Mouse (Mus musculus): ENCODE data around the gene Hdac11. TPM values are rescaled to one million over a fixed set of nuclear protein-coding genes. Genes with fewer than 3 reads are reported as not detected.

Gene Hdac11
- polyA plus RNA-seq, 1 experiment = 39.3 TPM

GRCm38 (mm10) chr6:91183041-91183440 lies 26.6 kb downstream of the Hdac11 start:
- no peaks in the 10 kb centered on the region for H3K36me3 ChIP-seq (ENCODE audit: control insufficient read depth, insufficient read depth)
- H3K4me3 ChIP-seq = no peak overlapping the region
- H3K27me3 ChIP-seq (ENCODE audit: control insufficient read depth, insufficient read depth, insufficient read length) = no peaks in the 10 kb centered on the region
- H3K4me2 ChIP-seq (ENCODE audit: low read depth) = no peak overlapping the region
- TF ChIP-seq SRF (IDR thresholded peaks at IDR 0.05; ENCODE audit: control insufficient read depth, insufficient read length, low read depth) (no peak), REST (IDR thresholded peaks at IDR 0.05; ENCODE audit: insufficient read depth, insufficient read length) (no peak), MYOD1 (IDR thresholded peaks at IDR 0.05; ENCODE audit: control insufficient read depth in 1 of 3, insufficient read length in 2 of 3, low read depth in 2 of 3) (no peak), USF1 (IDR thresholded peaks at IDR 0.05; ENCODE audit: low read depth) (no peak), CEBPB (IDR thresholded peaks at IDR 0.05; ENCODE audit: insufficient read depth, poor library complexity, severe bottlenecking) (no peak), POLR2A (IDR thresholded peaks at IDR 0.05; ENCODE audit: insufficient read length, low read depth) (no peak), E2F4 (IDR thresholded peaks at IDR 0.05; ENCODE audit: insufficient read depth) (no peak), TCF3 (IDR thresholded peaks at IDR 0.05; ENCODE audit: insufficient read length, low read depth) (no peak), MAX (IDR thresholded peaks at IDR 0.05; ENCODE audit: low read depth) (no peak), POLR2AphosphoS2 (IDR thresholded peaks at IDR 0.05; ENCODE audit: insufficient read length, low read depth) (no peak)
- no peak overlapping the region for H3ac ChIP-seq (ENCODE audit: control insufficient read depth, insufficient read length)
- no peaks in the 10 kb centered on the region for H3K79me2 ChIP-seq (ENCODE audit: control insufficient read depth, insufficient read depth)

- TF ChIP-seq MYOG (IDR thresholded peaks at IDR 0.05; ENCODE audit: control insufficient read depth in 1 of 3, insufficient read depth in 1 of 3, insufficient read length in 2 of 3, low read depth in 2 of 3) = peak; percentile 68 to 91 (median 71)
- no peak for TF ChIP-seq REST (IDR thresholded peaks at IDR 0.05; ENCODE audit: insufficient read depth, insufficient read length)
- no peak for TF ChIP-seq MAX (IDR thresholded peaks at IDR 0.05; ENCODE audit: low read depth)
- peak; percentile 29 for TF ChIP-seq TCF12 (IDR thresholded peaks at IDR 0.05; ENCODE audit: insufficient read depth, poor library complexity, severe bottlenecking)
- TF ChIP-seq SRF (IDR thresholded peaks at IDR 0.05; ENCODE audit: control insufficient read depth, insufficient read length, low read depth) = no peak
- TF ChIP-seq TCF3 (IDR thresholded peaks at IDR 0.05; ENCODE audit: insufficient read length, low read depth) = peak; percentile 29
- TF ChIP-seq MYOD1 (IDR thresholded peaks at IDR 0.05; ENCODE audit: control insufficient read depth in 1 of 3, insufficient read length in 2 of 3, low read depth in 2 of 3) = peak; percentile 29 to 89 (median 83)
- no peak for TF ChIP-seq E2F4 (IDR thresholded peaks at IDR 0.05; ENCODE audit: insufficient read depth)
- H3K4me2 ChIP-seq (ENCODE audit: low read depth) = peak overlapping the region; percentile 7
- H3K4me3 ChIP-seq = no peak overlapping the region
- no peaks in the 10 kb centered on the region for H3K36me3 ChIP-seq (ENCODE audit: control insufficient read depth, insufficient read depth)
- no peaks in the 10 kb centered on the region for H3K79me2 ChIP-seq (ENCODE audit: control insufficient read depth, insufficient read depth)
- no peaks in the 10 kb centered on the region for H3K27me3 ChIP-seq (ENCODE audit: control insufficient read depth, insufficient read depth, insufficient read length)
- no peak overlapping the region for H3ac ChIP-seq (ENCODE audit: control insufficient read depth, insufficient read length)
Measured at GRCm38 (mm10) chr6:91183980-91184379, 27.5 kb downstream of the Hdac11 start.

GRCm38 (mm10) chr6:91184776-91185175 lies 28.3 kb downstream of the Hdac11 start:
- Histone ChIP-seq H3K27me3 (ENCODE audit: control insufficient read depth, insufficient read depth, insufficient read length) (no peaks in the 10 kb centered on the region), H3K36me3 (ENCODE audit: control insufficient read depth, insufficient read depth) (no peaks in the 10 kb centered on the region), H3K4me2 (ENCODE audit: low read depth) (no peak overlapping the region), H3ac (ENCODE audit: control insufficient read depth, insufficient read length) (no peak overlapping the region), H3K4me3 (no peak overlapping the region), H3K79me2 (ENCODE audit: control insufficient read depth, insufficient read depth) (no peaks in the 10 kb centered on the region)
- TF ChIP-seq TCF3 (IDR thresholded peaks at IDR 0.05; ENCODE audit: insufficient read length, low read depth) (no peak), USF1 (IDR thresholded peaks at IDR 0.05; ENCODE audit: low read depth) (no peak), REST (IDR thresholded peaks at IDR 0.05; ENCODE audit: insufficient read depth, insufficient read length) (no peak), TCF12 (IDR thresholded peaks at IDR 0.05; ENCODE audit: insufficient read depth, poor library complexity, severe bottlenecking) (no peak), SRF (IDR thresholded peaks at IDR 0.05; ENCODE audit: control insufficient read depth, insufficient read length, low read depth) (no peak), POLR2A (IDR thresholded peaks at IDR 0.05; ENCODE audit: insufficient read length, low read depth) (no peak), POLR2AphosphoS2 (IDR thresholded peaks at IDR 0.05; ENCODE audit: insufficient read length, low read depth) (no peak), E2F4 (IDR thresholded peaks at IDR 0.05; ENCODE audit: insufficient read depth) (no peak), CEBPB (IDR thresholded peaks at IDR 0.05; ENCODE audit: insufficient read depth, poor library complexity, severe bottlenecking) (no peak), MAX (IDR thresholded peaks at IDR 0.05; ENCODE audit: low read depth) (no peak), MYOG (IDR thresholded peaks at IDR 0.05; ENCODE audit: control insufficient read depth in 1 of 3, insufficient read depth in 1 of 3, insufficient read length in 2 of 3, low read depth in 2 of 3) (no peak), MYOD1 (IDR thresholded peaks at IDR 0.05; ENCODE audit: control insufficient read depth in 1 of 3, insufficient read length in 2 of 3, low read depth in 2 of 3) (no peak)

GRCm38 (mm10) chr6:91185502-91185901 lies 29.0 kb downstream of the Hdac11 start:
- no peak overlapping the region for H3ac ChIP-seq (ENCODE audit: control insufficient read depth, insufficient read length)
- no peaks in the 10 kb centered on the region for H3K79me2 ChIP-seq (ENCODE audit: control insufficient read depth, insufficient read depth)
- no peak overlapping the region for H3K4me2 ChIP-seq (ENCODE audit: low read depth)
- H3K27me3 ChIP-seq (ENCODE audit: control insufficient read depth, insufficient read depth, insufficient read length) = no peaks in the 10 kb centered on the region
- H3K4me3 ChIP-seq = no peak overlapping the region
- TF ChIP-seq MYOD1 (IDR thresholded peaks at IDR 0.05; ENCODE audit: control insufficient read depth in 1 of 3, insufficient read length in 2 of 3, low read depth in 2 of 3) (peak in 2 of 3 experiments; percentile 23 to 29), MYOG (IDR thresholded peaks at IDR 0.05; ENCODE audit: control insufficient read depth in 1 of 3, insufficient read depth in 1 of 3, insufficient read length in 2 of 3, low read depth in 2 of 3) (peak in 1 of 3 experiments; percentile 52), MAX (IDR thresholded peaks at IDR 0.05; ENCODE audit: low read depth) (no peak), E2F4 (IDR thresholded peaks at IDR 0.05; ENCODE audit: insufficient read depth) (no peak), CEBPB (IDR thresholded peaks at IDR 0.05; ENCODE audit: insufficient read depth, poor library complexity, severe bottlenecking) (no peak), SRF (IDR thresholded peaks at IDR 0.05; ENCODE audit: control insufficient read depth, insufficient read length, low read depth) (no peak), TCF3 (IDR thresholded peaks at IDR 0.05; ENCODE audit: insufficient read length, low read depth) (no peak)
- no peaks in the 10 kb centered on the region for H3K36me3 ChIP-seq (ENCODE audit: control insufficient read depth, insufficient read depth)
